Mouse (Mus musculus): ENCODE results near the gene Slc5a11. TPM values are rescaled to one million over a fixed set of nuclear protein-coding genes. Genes with fewer than 3 reads are reported as not detected.
A peak's percentile ranks its signal among the peaks of the same experiment; 100 is the strongest.

The Slc5a11 gene
- total RNA-seq, 2 experiments from 2014 or later: 0.16 to 0.19 TPM

DNA sequence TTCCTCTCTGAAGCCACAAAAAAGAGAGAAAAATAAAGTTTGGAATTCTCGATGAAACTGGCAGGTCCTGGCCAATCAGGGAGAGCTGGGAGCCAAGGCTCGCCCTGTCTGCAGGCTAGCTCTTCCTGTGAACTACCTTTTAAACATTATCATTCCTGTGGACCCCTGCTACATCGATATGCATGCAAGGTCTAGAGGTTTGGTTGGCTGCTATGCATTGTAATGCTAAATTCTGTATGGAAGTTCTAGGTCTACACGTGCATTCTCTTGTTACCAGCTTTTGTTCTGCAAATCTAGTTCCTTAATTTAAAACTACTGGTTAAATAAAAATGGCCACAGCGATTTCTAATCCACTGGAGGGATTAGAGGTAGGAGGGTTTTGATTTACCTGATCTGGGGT lies 3.1 kb upstream of the Slc5a11 start:
- DNase-seq (ENCODE audit: low spot score in 2 of 2): no peak

DNA sequence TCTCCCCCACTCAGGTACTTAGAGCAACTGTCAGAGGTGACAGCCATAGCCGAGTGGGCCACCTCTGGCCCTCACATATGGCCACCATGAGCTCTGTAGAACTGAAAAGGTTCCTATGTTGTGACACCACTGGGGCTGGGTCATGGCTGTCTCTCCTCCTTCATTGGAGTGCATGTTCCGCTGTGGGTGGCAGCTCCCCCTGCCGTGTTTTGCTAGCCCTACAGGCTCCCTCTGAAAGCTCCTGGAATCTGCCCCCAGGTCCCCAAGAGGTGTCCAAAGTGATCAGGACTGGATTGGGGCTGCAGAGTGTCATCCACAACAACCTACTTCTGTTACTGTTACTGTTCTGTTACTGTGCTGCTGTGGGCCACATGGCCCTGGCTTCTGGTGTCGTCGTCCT lies 2.3 kb upstream of the Slc5a11 start:
- no peak for DNase-seq (ENCODE audit: low spot score in 2 of 2)

DNA sequence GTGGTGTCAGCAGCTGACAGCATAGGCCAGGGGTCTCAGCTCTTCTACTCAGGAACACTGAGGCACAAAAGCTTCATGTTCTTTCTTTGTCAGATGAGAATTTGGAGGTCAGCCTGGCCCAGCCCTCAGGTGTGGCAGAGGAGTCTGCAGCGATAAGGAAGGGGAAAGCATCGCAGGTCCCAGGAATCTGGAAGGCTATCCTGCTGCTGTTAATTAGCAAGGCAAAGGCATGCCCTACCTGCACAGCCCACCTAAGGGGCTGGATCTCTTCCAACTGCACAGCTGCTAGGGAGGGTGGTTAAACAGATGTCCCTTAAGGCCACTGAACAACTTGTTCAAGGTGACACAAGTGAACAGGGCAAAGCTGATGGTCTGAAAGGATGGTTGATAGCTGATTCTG lies 558 bp downstream of the Slc5a11 start:
- no peak for DNase-seq (ENCODE audit: low spot score in 2 of 2)

DNA sequence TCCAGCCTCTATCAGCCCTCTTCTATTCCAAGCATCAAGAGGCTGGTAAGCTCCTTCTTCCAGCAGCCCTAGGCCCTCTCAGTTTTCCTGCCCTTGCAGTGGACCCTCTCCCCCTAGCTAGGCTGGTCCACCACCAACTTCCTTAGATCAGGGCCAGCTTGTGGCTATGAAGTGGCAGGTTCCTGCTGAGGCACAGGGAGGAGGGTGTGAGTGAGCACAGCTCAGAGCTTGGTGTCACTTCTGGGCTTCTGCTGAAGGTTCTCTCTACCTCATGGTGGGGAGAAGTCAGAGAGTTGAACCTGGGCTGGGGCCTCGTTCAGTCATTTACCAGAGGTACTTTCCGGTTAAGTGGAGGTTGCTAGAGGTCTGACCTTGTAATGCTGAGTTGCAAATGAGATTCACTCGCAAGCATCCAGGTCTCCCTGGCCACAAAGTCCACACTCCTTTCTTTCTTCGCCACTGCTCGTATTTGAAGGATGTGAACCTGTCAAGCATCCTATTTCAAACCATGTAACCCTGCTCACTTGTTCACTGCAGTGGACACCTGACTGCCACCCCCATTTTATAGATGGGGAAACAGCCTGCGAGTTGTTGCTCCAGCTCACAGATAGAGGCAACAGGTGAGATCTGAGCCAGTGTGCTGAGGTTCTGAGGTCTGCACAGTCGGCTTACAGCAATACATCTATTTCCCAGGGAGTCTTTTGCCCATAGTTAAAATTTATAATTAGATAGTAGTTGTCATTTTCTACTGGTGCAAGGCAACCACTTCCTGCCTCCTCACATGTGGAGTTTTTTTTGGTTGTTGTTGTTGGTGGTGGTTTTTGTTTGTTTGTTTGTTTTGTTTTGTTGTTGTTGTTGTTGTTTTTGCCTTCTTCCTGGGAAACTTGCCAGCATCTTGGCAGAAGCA lies 3.1 kb downstream of the Slc5a11 start:
- DNase-seq (ENCODE audit: low spot score in 2 of 2): no peak

DNA sequence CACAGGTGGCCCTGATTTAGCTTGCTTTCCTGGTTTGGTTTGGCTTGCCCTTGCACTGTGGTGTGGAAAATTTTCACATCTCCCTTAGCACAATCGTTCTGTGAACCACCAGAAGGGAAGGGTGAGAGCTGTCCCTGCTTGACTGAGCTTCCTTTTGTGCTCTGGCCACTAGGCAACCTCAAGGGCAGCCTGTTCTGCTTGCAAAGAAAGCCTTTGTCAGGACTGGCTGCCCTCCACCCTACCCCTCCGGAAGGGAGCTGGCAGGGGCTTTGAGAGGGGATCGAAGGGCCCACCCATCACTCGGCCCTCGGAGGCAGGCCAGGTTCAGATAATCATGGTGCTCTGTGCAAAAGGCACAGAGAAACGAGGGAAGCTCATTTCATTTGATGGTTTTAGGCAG lies 4.0 kb downstream of the Slc5a11 start:
- peak; percentile 35 to 48 for DNase-seq (ENCODE audit: low spot score in 2 of 2)

DNA sequence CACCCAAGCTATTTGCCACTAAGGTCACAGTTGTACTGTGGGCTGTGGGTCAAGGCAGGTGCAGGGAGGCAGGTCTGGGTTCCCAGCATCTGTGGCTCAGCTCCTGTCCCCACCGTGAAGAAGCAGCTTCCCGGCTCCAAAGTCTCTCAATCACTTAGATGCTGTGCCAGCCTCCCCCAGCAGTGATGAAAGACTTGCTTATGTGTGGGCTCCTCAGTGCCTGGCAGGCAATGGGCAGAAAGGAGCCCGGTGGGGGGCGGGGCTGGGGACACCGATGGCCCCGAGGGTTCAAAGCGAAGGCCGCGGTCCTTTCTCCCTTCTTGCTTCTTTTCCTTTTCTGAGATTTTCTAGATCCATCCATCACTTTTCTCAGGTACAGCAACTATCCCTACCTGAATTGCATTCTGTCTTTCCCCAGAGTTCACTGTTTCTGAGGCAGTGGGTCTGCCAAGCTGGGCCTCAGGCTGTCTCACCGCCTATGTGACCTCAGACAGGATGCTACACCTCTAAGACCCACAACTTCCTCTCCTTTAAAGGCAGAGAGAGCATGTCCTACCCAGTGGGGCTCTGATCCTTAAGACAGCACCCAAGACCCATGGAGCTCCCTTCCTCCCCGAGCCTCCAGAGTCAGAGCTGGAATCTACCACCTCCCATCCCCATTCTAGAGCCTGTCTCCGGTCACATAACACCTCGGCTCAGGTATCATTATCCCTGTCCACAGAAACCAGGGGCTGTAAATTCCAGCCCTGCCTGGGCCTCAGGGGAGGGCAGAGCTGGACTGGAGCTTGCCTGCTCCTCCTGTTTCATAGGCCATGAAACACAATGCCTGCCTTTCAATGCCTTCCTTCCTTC lies 5.4 kb downstream of the Slc5a11 start:
- DNase-seq (ENCODE audit: low spot score in 2 of 2): peak in 1 of 2 experiments; percentile 26

DNA sequence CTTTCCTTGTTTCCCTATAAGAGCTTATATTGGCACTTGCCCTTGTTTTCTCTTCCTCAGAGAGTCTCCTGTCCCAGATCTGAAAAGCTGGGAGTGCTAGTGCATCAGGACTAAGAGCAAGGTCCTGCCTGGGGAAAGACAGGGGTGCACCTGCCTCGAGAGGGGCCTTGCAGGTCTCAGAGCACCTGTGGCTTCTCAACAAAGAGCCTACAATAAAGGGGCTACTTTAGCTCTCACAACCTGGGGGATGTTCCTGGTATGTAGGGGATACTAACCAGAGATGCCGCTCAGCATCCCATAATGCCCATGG lies 6.0 kb downstream of the Slc5a11 start:
- no peak for DNase-seq (ENCODE audit: low spot score in 2 of 2)

DNA sequence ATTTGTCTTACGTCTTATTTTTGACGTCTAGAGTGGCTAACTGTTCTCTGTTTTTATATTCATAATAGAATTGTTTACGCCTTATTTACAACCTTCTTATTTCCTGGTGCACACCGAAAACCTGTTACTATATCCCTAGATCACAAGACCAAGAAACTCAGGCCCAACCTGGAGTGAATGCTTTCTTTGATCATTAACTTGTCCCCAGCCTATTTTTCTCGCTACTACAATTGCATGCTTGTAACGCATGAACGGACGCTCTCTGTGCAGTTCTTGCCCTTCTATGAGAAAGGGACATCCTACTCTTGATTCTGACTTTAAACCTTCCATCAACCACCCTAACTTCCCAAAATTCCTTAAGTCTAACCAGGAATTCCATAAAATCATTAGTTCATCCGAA lies 9.5 kb downstream of the Slc5a11 start:
- DNase-seq (ENCODE audit: low spot score in 2 of 2): no peak

DNA sequence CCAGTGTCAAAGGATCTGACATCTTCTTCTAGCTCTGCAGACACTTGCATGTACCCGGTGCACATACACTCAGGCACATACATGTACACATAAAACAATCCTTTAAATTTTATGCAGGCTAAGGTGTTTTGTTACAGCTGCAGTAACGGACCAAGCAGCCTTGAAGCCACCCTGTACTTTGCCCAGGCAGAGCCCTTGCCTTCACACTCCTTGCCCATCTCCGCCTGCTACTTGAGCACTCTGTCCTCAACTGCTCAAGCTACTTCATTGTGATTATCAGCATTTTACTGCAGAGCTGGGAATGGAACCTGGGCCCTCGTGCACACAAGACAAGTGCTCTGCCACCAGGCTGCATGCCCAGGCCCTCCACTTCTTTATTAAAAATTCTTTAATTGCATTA lies 10.6 kb downstream of the Slc5a11 start:
- no peak for DNase-seq (ENCODE audit: low spot score in 2 of 2)

DNA sequence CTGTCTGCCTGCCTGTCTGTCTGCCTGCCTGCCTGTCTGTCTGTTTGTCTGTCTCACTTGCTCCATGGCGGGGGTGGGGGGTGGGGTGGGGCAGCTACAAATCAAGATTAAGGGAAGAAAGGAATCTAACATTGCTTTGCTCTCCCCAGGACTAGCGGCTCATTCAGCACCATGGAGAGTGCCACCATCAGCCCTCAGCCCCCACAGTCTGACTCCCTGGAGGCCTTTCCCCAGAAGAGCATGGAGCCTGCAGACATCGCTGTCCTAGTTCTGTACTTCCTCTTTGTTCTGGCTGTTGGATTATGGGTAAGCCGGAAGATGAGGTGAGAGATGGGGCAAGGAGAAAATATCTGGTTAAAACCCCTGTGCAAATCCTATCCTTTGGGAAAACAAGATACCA lies 20.9 kb downstream of the Slc5a11 start:
- DNase-seq (ENCODE audit: low spot score in 2 of 2): no peak

DNA sequence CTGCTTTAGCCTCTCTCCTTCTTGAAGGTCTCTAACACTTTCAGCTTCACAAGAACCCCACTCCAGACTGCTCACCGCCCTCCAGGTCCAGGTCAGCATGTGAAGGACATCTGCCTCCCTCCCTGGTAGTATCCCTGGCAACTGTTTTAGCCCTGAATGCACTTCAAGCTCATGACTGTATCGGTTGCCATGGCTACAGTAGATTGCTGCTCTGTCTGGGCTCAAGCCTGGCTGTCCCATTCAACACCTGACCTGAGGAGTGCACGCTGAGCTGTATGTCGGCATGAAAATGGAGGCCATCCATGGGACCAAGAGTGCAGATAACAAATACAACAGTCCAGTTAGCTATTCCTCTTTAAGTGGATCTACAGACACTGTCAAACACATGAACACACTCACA lies 24.0 kb downstream of the Slc5a11 start:
- no peak for DNase-seq (ENCODE audit: low spot score in 2 of 2)

DNA sequence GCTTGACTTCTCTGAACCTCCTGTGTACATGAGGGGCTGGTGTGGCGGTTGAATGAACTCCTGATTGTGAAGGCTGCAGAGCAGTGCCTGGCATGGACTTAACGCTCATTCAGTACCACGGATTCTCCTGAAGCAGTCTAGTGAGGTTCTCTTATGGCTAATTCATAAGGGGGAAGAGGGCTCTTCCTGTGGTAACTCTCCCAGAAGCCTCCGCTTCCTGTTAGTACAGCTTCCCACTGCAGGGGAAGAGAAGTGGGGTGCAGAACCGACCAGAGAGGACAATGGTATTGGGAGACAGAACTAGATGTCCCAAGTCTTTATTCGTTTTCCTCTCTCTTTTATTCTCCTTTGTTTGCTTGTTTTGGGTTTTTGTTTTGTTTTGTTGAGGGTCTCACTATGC lies 25.5 kb downstream of the Slc5a11 start:
- no peak for DNase-seq (ENCODE audit: low spot score in 2 of 2)

DNA sequence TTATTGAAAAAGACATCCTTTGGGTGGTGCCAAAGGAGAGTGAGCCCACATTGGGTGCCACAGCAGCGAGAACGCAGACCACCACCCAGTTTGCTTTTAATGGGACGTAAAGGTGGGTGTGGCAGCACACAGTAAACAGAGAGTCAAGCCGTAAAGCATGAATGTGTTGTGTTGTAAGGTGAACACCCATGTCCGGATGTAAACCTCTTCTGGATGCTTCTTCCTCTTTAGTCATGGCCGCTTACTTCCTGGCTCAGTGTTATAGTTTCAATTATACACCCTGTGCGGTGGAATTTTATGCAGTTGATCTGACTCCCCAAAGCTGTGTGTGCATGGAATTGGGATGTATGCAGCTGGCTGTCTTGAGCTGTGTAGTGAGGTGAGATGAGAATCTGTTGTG lies 27.7 kb downstream of the Slc5a11 start:
- DNase-seq (ENCODE audit: low spot score in 2 of 2): no peak

DNA sequence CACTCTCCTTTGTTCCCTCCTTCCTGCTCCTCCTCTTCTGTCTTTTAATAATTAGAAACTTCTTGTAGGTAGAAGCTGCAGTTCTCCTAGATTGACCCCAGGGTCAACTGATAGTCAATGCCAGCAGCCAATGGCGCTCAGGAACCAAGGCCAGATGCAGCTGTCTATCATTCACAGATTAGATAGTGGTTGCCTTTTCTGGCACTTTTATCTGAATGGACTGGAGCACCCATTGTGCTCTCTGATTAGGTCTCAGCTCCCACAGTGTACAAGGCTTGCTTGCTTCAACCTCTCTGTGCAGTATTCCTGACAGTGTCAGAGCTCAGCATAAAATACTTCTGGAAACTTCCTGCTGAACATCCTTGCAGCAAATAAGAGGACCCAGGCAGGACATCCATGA lies 30.3 kb downstream of the Slc5a11 start:
- DNase-seq (ENCODE audit: low spot score in 2 of 2): no peak

DNA sequence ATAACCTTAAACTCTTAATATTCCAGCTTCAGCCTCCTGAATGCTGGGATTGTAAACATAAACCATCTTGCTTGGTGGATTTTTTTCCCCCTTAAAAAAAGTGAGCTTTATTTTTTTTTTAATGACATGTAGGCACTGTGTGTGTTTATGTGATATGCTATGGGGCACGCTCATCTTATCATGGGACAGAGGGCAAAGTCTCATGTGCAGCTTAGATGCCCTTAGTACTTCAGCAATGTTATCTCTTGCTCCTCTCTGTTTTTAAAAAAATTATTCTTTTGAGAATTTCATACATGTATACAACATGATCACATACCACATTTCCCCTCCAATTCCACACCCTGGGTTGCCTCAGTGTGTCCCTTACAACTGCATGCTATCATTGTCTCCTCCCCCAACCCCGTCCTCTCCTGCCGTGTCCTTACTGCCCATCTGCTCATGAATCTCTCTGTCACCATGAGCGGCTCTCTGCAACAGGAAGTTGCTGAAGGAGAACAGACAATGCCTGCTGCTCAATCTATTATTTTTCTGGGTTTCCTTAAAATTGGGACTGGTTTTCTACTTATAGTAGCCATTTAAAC lies 32.0 kb downstream of the Slc5a11 start:
- DNase-seq (ENCODE audit: low spot score in 2 of 2): no peak

DNA sequence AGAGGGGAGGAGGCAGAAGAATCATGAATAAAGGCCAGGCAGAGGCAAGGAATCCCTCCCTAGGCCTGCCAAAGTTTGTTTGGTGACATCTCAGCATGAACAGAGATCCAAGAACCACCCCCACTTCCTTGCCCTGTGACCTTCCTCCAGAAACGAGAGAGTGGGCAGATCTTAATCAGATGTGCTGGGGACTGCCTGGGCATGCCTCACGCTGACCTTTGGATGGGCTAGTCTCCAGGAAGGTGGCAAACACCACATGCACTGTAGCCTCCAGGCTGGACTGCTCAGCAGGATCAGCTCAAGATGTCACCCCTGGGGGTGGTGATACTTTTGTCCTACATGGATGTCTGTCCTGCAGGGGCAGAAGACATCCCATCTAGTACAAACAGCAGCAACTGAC lies 33.6 kb downstream of the Slc5a11 start:
- DNase-seq (ENCODE audit: low spot score in 2 of 2): no peak

DNA sequence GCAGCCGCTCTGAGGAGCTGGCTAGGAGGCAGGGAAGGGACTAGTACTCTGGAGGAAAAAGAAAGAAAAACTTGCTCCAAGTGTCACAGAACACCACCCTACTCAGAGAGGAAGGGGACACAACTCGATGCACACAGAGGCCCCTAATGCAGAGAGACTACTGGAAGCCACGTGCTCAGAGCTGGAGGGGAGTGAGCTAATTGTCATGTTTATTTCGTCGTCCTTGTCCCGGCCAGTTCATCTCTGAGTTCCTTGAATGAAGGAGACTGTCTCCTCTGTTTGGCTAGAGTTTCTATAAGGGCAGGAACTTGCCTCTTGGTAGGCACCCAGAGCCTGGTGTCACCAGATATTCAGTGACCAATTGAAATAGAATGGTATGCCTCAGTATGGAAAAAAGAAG lies 36.8 kb downstream of the Slc5a11 start:
- DNase-seq (ENCODE audit: low spot score in 2 of 2): no peak

DNA sequence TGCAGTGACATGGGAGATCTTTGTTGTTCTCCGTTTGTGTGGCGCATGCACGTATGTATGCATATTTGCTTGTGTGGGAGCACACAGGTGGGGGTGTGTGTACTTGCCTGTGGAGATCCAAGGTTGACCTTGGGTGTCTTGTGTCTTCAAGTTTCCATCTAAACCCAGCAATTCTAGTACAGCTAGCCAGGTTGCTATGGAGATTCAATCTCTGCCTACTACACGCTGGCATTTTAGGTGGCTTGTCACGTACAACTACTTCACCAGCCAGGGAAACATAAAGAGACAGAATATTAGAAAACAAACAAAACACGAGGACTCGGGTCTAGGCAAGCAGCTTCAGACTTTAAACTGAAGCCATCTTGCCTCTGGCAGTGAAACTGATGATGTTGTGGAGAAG lies 38.8 kb downstream of the Slc5a11 start:
- DNase-seq (ENCODE audit: low spot score in 2 of 2): no peak

DNA sequence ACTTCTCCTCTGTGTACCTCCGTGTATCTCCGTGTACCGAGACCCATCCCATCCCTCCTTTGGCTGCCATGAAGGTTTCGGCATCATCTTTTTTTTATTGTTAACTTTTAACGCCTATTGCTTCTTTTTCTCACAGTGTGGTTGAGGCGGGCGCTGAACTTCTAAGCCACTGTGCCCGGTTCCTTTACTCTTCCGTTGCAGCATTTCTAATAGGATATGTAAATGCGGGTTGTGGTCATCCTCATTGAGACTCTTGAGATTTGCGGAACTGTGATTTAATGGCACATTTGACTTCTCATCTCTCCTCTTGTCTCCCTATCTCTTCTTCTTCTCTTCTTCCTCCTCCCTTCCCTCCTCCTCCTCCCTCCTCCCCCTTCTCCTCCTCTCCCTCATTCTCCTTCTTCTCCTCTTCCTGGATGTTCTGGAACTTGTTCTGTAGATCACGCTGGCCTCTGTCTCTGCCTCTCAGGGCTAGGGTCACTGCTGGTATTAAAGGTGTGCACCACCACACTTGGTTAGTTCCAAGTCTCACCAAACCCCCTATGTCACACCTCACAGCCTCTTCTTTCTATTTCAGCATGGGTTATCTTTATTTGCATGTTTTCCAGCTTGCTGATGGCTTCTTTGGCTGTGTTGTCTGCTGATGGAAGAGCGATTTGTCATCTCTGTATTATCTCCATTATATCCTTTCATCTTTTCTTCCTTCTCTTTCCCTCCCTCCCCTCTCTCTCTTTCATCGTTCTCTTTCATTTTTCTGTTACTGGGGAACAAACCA lies 39.8 kb downstream of the Slc5a11 start:
- DNase-seq (ENCODE audit: low spot score in 2 of 2): no peak

DNA sequence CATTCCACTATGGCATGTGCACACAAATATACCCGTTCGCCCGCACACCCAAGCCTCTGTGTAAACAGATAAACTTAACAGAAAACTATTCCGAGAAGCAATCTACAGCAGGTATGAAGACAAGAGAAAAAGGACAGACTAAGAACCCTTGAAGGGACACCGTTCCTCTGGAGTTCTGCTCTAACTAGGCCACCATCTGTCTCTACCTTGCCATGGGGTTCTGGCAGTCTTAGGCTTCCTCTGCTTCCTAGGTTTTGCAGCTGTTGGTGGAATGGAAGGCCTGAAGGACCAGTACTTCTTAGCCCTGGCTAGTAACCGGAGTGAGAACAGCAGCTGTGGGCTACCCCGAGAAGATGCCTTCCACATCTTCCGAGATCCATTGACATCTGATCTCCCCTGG lies 43.5 kb downstream of the Slc5a11 start:
- DNase-seq (ENCODE audit: low spot score in 2 of 2): no peak

DNA sequence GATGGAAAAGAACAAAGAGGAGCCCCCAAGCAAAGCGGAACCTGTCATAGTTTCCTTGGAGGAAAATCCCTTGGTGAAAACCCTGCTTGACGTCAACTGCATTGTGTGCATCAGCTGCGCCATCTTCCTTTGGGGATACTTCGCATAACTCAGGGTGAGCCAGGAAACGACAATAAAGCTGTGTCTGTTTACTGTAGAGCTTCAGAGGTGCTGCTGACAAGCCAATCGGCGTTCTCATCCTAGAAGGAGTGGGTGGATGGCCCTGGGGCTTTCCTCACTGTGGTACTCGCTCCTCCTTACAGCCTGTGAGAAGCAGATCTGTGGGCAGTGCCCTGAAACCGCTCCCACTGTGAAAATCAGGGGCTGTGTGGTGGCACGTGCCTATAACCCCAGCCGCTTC lies 58.5 kb downstream of the Slc5a11 start:
- DNase-seq (ENCODE audit: low spot score in 2 of 2): no peak
